Mouse (Mus musculus) hindbrain, postnatal 0 days (tissue): ENCODE measurements around the gene Tmem203. TPM values are rescaled to one million over a fixed set of nuclear protein-coding genes. Genes with fewer than 3 reads are reported as not detected.

Experiments used
- ATAC-seq: fragments of 200-750 bp; cut with Nextera tagmentation; 2 replicates; pipeline ENCODE4 v1.8.0; 2017; ENCODE audit warnings: mild to moderate bottlenecking, moderate TSS enrichment, moderate library complexity
- DNase-seq: peaks from one replicate; pipeline ENCODE4 v3.0.0-alpha.2; 2015; ENCODE audit warnings: low spot score
- H3K27ac ChIP-seq: fragments of 300-500 bp; sonication (generic); 2 replicates; pipeline ENCODE4 v1.5.1; 2014; ENCODE audit warnings: mild to moderate bottlenecking
- H3K27me3 ChIP-seq: fragments of 300-500 bp; sonication (generic); 2 replicates; pipeline ENCODE4 v1.6.1; 2014; ENCODE audit warnings: low read length, mixed read lengths; ENCODE audit not compliant: insufficient read depth
- H3K36me3 ChIP-seq: fragments of 300-500 bp; sonication (generic); 2 replicates; pipeline ENCODE4 v1.6.1; 2014; ENCODE audit warnings: low read length, mixed read lengths; ENCODE audit not compliant: insufficient read depth
- H3K4me1 ChIP-seq: fragments of 300-500 bp; sonication (generic); 2 replicates; pipeline ENCODE4 v1.6.1; 2014; ENCODE audit warnings: antibody characterized with exemption, low read length, mixed read lengths; ENCODE audit not compliant: insufficient read depth
- H3K4me2 ChIP-seq: fragments of 300-500 bp; sonication (generic); 2 replicates; pipeline ENCODE4 v1.6.1; 2014; ENCODE audit warnings: low read depth, mild to moderate bottlenecking, low read length, moderate library complexity, mixed read lengths
- H3K4me3 ChIP-seq: fragments of 300-500 bp; sonication (generic); 2 replicates; pipeline ENCODE4 v1.5.1; 2014; ENCODE audit warnings: low read length
- H3K9ac ChIP-seq: fragments of 300-500 bp; sonication (generic); replicated peaks from 2 replicates; pipeline ENCODE4 v1.6.1; 2014; ENCODE audit warnings: mild to moderate bottlenecking, low read length, moderate library complexity, mixed read lengths
- H3K9me3 ChIP-seq: fragments of 300-500 bp; sonication (generic); 2 replicates; pipeline ENCODE4 v1.6.1; 2016; ENCODE audit warnings: low read length, mixed read lengths
- CTCF ChIP-seq: IDR thresholded peaks from 2 replicates; pipeline ENCODE4 v1.5.1; 2016; ENCODE audit warnings: antibody characterized with exemption, control low read depth, low read depth
- WGBS: fragments of 180-500 bp; shearing (Covaris S2); extraction: QIAGEN DNeasy Blood & Tissue Kit; methylation state at CpG from one replicate; pipeline ENCODE4 v1.1.7; 2014; 5-methylcytosine and 5-hydroxymethylcytosine counted together
- polyA plus RNA-seq: library from polyadenylated mRNA; unstranded; fragments of >200 nt; fragmentation: Nextera tagmentation; extraction: Ambion mirVana; gene quantifications from 2 replicates; pipeline ENCODE4 v1.2.1, GENCODE M21; 2015
- total RNA-seq: library from RNA; depleted of rRNA; stranded (reverse); fragments of >200 nt; gene quantifications from 2 replicates; pipeline ENCODE4 v1.2.3, GENCODE M21; 2014

Gene Tmem203
- total and polyA plus RNA-seq, 2 experiments from 2014 or later: 26.7 to 56.2 TPM

DNA sequence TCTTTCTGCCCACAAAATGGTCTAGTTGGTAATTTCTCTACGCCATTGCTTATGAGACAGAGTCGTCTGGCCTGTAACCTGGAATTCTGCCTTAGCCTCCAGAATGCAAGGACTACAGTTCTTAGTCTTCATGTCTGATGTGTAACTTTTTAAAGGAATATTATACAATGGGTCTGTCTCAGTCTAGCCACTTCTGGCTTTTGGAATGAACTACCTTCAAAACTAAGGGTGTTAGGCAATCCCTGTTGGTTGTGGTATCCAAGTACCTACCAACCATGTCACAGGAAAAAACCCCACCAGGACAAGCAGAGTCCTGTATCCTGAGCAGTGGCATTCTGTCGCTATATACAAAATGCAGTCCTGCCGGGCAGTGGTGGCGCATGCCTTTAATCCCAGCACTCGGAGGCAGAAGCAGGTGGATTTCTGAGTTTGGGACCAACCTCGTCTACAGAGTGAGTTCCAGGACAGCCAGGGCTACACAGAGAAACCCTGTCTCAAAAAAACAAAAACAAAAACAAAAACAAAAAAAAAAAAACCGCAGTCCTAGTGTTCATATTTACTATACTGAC is 29.3 kb upstream of the Tmem203 start:
- H3K4me2 ChIP-seq: peak overlapping the region; percentile 57; the same call in 1 of the 2 replicates
- TF ChIP-seq CTCF: no peak
- H3K9ac ChIP-seq: no peak overlapping the region
- H3K4me3 ChIP-seq: no peak overlapping the region; the same call in 1 of the 2 replicates
- H3K9me3 ChIP-seq: no peaks in the 10 kb centered on the region
- H3K36me3 ChIP-seq: no peaks in the 10 kb centered on the region
- no peaks in the 10 kb centered on the region for H3K27me3 ChIP-seq
- DNase-seq (no peak), ATAC-seq (no peak)
- H3K4me1 ChIP-seq: peaks cover 19% of the 10 kb centered on the region
- WGBS: 66% methylated on average over 8 of the region's 8 CpGs
- peak overlapping the region; percentile 97 for H3K27ac ChIP-seq

DNA sequence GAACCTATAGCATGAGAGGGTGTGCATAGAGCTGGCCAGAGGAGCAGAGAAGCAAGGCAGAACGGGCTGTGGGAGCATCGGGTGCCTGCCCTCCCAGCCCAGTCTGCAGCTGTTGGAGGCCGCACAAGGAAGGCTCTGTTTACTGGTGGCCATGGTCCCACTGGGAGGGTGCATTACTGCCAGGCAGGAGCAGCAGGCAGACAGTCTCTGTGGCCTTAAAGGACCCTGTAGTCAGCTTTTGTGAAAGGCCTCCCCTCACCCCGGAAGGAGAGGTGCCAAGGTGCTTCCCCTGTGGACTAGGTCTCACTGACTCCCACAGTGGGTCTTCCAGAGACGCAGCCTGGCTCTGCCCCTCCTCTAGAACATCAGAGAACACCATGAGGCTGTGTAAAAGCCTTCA is 28.4 kb upstream of the Tmem203 start:
- no peaks in the 10 kb centered on the region for H3K36me3 ChIP-seq
- H3K4me2 ChIP-seq: no peak overlapping the region
- 79% methylated on average over 5 of the region's 5 CpGs for WGBS
- no peak overlapping the region for H3K9ac ChIP-seq
- peaks cover 19% of the 10 kb centered on the region for H3K4me1 ChIP-seq
- peak; percentile 21 for DNase-seq
- H3K4me3 ChIP-seq: no peak overlapping the region
- TF ChIP-seq CTCF: no peak
- H3K27ac ChIP-seq: no peak overlapping the region
- no peak for ATAC-seq
- H3K9me3 ChIP-seq: no peaks in the 10 kb centered on the region
- H3K27me3 ChIP-seq: no peaks in the 10 kb centered on the region

DNA sequence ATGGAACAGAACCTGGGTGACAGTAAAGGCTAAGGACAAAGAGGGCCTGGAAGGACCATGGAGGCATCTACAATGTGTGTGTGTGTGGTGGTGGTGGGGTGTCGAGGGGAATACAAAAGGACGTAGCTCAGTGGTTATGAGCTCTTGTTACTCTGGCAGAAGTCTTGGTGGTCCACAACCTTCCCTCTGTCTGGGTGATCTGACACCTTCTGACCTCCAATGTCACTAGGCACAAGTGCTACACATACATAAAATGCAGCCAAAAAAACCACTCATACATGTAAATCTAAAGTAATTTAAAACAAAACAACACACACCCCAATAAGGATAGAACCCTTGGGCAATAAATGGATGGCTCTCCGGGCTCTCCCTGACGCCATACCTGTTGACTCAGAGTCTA is 27.8 kb upstream of the Tmem203 start:
- DNase-seq (no peak), ATAC-seq (no peak)
- peaks cover 19% of the 10 kb centered on the region for H3K4me1 ChIP-seq
- H3K4me2 ChIP-seq: no peak overlapping the region
- WGBS: 92% methylated on average over 4 of the region's 4 CpGs
- H3K27me3 ChIP-seq: no peaks in the 10 kb centered on the region
- H3K4me3 ChIP-seq: no peak overlapping the region
- no peak for TF ChIP-seq CTCF
- no peak overlapping the region for H3K9ac ChIP-seq
- no peaks in the 10 kb centered on the region for H3K36me3 ChIP-seq
- H3K27ac ChIP-seq: no peak overlapping the region
- H3K9me3 ChIP-seq: no peaks in the 10 kb centered on the region

DNA sequence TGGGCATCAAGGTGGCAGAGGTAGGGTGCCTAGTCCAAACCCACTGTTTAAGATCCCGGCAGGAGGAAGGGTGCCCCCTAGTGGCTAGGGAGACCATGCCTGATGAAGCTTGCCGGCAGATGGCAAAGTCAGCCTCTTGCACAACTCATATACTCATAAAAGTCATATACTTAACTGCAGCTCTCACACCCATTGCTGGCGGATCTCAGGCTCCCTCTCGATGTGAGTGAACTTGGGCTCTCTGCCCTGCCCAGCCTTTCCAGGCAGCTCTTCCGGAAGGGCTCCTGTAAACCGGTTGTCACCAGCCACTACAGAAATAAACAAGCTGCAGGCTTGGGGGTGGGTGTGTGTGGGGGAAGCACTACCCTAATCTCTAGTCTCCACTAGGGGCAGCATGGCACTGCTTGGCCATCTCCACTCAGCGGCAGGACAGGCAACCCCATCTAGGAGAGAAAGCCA is 26.8 kb upstream of the Tmem203 start:
- peak; percentile 67 for ATAC-seq
- peak overlapping the region; percentile 15; the same call in 1 of the 2 replicates for H3K4me3 ChIP-seq

DNA sequence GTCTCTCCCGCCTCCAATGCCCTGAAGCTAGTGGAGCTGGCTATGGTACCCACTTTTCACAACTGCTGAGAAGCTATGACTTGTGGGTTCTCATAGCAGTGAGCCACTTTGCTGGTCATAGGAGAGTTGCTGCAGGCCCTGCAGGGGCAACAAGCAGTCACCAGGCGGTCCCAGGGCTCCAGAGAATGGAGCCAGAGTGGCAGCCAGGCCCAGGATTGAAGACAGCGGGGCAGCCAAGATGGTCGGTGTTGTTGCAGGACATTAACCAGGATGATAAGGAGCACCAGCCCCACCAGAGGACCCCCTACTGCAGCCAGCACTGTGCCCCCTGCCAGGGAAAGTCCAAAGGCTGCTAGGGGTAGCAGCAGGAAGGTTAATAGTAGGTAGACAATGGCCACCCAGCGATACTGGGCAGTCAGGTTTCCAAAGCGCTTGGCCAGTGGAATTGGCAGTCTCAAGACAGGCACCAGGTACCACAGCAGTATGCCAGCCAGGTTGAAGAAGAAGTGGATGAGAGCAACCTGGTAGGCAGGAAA is 26.2 kb upstream of the Tmem203 start:
- ATAC-seq: no peak
- no peak for DNase-seq
- Histone ChIP-seq H3K9me3 (no peaks in the 10 kb centered on the region), H3K4me2 (no peak overlapping the region), H3K9ac (no peak overlapping the region), H3K27ac (peak overlapping the region; percentile 81), H3K36me3 (no peaks in the 10 kb centered on the region), H3K4me3 (no peak overlapping the region), H3K4me1 (peaks cover 13% of the 10 kb centered on the region; the same call in 1 of the 2 replicates), H3K27me3 (no peaks in the 10 kb centered on the region)
- no peak for TF ChIP-seq CTCF
- 68% methylated on average over 6 of the region's 6 CpGs for WGBS

More for the DNA sequence above, 26.8 kb upstream of the Tmem203 start:
- 0% methylated on average over 7 of the region's 7 CpGs for WGBS
- peak overlapping the region; percentile 42 for H3K4me2 ChIP-seq
- H3K9me3 ChIP-seq: no peaks in the 10 kb centered on the region
- H3K36me3 ChIP-seq: no peaks in the 10 kb centered on the region
- H3K27ac ChIP-seq: peak overlapping the region; percentile 81
- peak overlapping the region; percentile 38; the same call in 1 of the 2 replicates for H3K9ac ChIP-seq
- TF ChIP-seq CTCF: peak; percentile 79
- peak; percentile 92 for DNase-seq
- H3K27me3 ChIP-seq: no peaks in the 10 kb centered on the region
- H3K4me1 ChIP-seq: peaks cover 17% of the 10 kb centered on the region; the same call in 1 of the 2 replicates

DNA sequence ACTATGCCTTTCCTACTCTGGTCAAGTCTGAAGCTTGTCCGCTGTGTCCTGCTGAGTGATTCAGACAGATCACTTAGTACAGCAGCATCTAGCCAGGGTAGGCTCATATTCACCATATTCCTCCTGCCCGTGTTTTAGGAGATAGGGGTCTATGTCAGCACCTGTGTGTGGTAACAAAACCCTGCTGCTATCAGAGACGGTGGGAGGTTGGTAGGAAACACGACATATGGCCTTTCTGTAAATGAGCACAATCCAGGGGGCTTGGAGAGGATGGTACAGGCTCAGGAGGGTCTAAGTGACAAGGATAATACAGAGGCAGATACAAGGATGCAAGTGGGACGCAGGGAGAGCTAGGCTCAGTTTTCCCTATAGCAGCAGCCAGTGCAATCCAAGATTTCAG is 25.7 kb upstream of the Tmem203 start:
- Histone ChIP-seq H3K9me3 (no peaks in the 10 kb centered on the region), H3K36me3 (no peaks in the 10 kb centered on the region), H3K9ac (no peak overlapping the region), H3K27me3 (no peaks in the 10 kb centered on the region), H3K4me3 (no peak overlapping the region), H3K27ac (no peak overlapping the region), H3K4me1 (peaks cover 13% of the 10 kb centered on the region; the same call in 1 of the 2 replicates), H3K4me2 (no peak overlapping the region)
- ATAC-seq: no peak
- 80% methylated on average over 5 of the region's 5 CpGs for WGBS
- TF ChIP-seq CTCF: no peak
- DNase-seq: no peak

DNA sequence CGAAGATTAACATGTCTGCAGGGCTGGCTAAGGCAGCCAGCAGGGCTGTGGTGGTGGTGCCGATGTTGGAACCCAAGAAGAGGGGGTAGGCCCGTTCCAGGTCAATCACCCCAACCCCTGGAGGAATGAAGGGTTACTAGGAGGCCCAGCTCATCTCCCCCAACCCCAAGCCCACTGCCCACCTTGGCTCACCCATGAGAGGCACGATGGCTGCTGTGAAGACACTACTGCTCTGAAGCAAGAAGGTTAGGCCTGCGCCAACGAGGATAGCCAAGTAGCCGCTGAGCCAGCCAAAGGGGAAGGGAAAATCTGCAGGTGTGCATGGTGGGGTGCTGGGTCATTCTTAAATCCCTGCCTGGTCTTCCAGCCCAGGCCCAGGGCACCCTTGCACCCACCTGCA is 24.7 kb upstream of the Tmem203 start:
- TF ChIP-seq CTCF: no peak
- H3K9me3 ChIP-seq: no peaks in the 10 kb centered on the region
- 86% methylated on average over 7 of the region's 7 CpGs for WGBS
- H3K36me3 ChIP-seq: no peaks in the 10 kb centered on the region
- DNase-seq (no peak), ATAC-seq (no peak)
- H3K27ac ChIP-seq: no peak overlapping the region
- no peaks in the 10 kb centered on the region for H3K27me3 ChIP-seq
- peaks cover 10% of the 10 kb centered on the region; the same call in 1 of the 2 replicates for H3K4me1 ChIP-seq
- no peak overlapping the region for H3K4me2 ChIP-seq
- H3K4me3 ChIP-seq: no peak overlapping the region
- no peak overlapping the region for H3K9ac ChIP-seq
